Mouse (Mus musculus) thymus, adult 2 months (tissue): ENCODE measurements at regions not wholly inside any gene's neighbourhood (a gene's known extent, or its start where the extent isn't known, plus 50 kb on each side); places are given as distances from the start of the nearest gene placed in this dataset.

ENCODE experiments used
- DNase-seq: peaks from one replicate; pipeline ENCODE4 v3.0.0; 2021
- H3K27ac ChIP-seq: fragments of 200-500 bp; 2 replicates; pipeline ENCODE4 v1.5.1; 2012; ENCODE audit warnings: low read length, control low read depth; ENCODE audit not compliant: control insufficient read depth, insufficient read depth
- H3K27me3 ChIP-seq: fragments of 200-500 bp; 2 replicates; pipeline ENCODE4 v1.6.1; 2012; ENCODE audit warnings: mild to moderate bottlenecking, low read length, moderate library complexity, mixed read lengths; ENCODE audit not compliant: control insufficient read depth, insufficient read depth
- H3K36me3 ChIP-seq: fragments of 200-500 bp; 2 replicates; pipeline ENCODE4 v1.6.1; 2012; ENCODE audit warnings: mild to moderate bottlenecking, low read length, moderate library complexity; ENCODE audit not compliant: control insufficient read depth, insufficient read depth
- H3K4me1 ChIP-seq: fragments of 200-500 bp; replicated peaks from 2 replicates; pipeline ENCODE4 v1.6.1; 2012; ENCODE audit warnings: low read length; ENCODE audit not compliant: control insufficient read depth, insufficient read depth
- H3K4me3 ChIP-seq: fragments of 200-500 bp; 2 replicates; pipeline ENCODE4 v1.5.1; 2012; ENCODE audit warnings: mild to moderate bottlenecking, low read length, control low read depth, moderate library complexity; ENCODE audit not compliant: control insufficient read depth, insufficient read depth
- CTCF ChIP-seq: fragments of 200-500 bp; IDR thresholded peaks from 2 replicates; pipeline ENCODE4 v1.5.1; 2012; ENCODE audit warnings: mild to moderate bottlenecking, control low read depth, low read length, moderate library complexity, borderline replicate concordance; ENCODE audit not compliant: control insufficient read depth, poor library complexity, insufficient read depth; ENCODE audit errors: extremely low read depth
- POLR2A ChIP-seq: fragments of 200-500 bp; IDR thresholded peaks from 2 replicates; pipeline ENCODE4 v1.6.1; 2012; ENCODE audit warnings: mild to moderate bottlenecking, low read length, control low read depth, moderate library complexity; ENCODE audit not compliant: control insufficient read depth, poor library complexity, insufficient read depth; ENCODE audit errors: extremely low read depth
- WGBS: fragments of 180-500 bp; shearing (Covaris S2); methylation state at CpG from one replicate; pipeline ENCODE4 v1.1.7; 2018; 5-methylcytosine and 5-hydroxymethylcytosine counted together

DNA sequence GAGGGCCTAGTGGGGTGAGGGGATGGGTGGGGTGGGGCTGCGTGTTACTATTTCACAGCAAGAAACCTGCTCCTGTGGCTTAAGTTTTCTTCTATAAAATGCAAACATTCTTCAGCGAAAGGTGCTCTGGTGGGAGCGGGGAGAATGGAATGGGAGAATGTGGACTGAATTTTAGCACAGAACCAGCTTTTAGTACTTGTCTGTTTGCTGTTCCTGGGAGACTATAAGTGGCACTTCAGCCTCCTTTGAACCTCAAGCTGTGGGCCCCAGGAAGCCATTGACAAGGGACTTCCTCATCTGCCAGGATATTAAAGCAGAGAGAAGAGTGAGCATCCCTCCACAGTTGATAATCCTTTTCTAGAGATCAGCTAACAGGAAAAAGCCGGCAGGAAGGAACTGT, 580.2 kb downstream of the Zfp706 start:
- no peak for DNase-seq
- Histone ChIP-seq H3K36me3 (no peaks in the 10 kb centered on the region), H3K4me1 (peaks cover 16% of the 10 kb centered on the region), H3K4me3 (no peak overlapping the region), H3K27ac (no peak overlapping the region), H3K27me3 (no peaks in the 10 kb centered on the region)
- TF ChIP-seq CTCF = no peak
- TF ChIP-seq POLR2A = no peak
- 66% methylated on average over 4 of the region's 4 CpGs for WGBS

DNA sequence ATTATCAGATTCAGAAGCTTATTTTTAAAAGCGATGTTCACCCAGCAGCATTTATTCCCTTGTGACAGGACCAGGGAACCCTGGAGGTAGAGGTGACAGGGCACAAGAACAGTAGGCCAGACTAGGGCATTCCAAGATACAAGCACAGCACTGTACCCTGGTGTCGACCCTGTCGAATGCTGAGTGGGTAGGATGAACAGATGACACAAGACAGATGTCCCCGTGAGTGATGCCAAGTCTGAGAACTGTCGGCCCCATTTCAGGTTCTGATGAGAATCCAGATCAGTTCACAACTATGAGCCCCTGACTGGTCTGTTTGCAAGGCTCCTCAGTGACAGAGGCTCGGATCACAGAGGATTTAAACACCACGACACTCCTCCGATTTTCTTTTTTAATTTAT, 581.7 kb downstream of the Zfp706 start:
- Histone ChIP-seq H3K4me3 (no peak overlapping the region), H3K4me1 (peaks cover 16% of the 10 kb centered on the region), H3K27ac (no peak overlapping the region), H3K27me3 (no peaks in the 10 kb centered on the region), H3K36me3 (no peaks in the 10 kb centered on the region)
- TF ChIP-seq CTCF = no peak
- no peak for DNase-seq
- WGBS = 97% methylated on average over 8 of the region's 8 CpGs

DNA sequence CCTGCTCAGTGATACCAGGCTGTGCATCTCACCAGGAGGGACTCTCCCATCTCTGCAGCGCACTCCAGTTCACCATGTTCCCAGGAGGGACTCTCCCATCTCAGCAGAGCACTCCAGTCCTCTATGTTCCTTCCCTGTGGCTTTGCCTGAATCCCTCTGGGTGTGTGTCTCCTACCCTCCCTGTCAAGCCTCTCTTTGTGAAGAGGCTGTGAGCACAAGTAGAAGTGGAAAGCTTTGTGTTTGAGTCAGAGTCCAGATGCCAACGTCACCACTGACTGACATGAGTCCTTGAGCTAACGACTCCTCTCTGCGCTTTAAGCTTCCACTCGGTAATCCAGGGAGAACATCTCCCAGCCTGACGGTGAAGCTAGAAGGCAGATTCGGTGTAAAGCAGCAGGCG, 583.5 kb downstream of the Zfp706 start:
- no peak for DNase-seq
- Histone ChIP-seq H3K4me1 (peaks cover 14% of the 10 kb centered on the region), H3K27ac (no peak overlapping the region), H3K36me3 (no peaks in the 10 kb centered on the region), H3K4me3 (no peak overlapping the region), H3K27me3 (no peaks in the 10 kb centered on the region)
- 97% methylated on average over 8 of the region's 8 CpGs for WGBS
- TF ChIP-seq POLR2A = no peak
- TF ChIP-seq CTCF = no peak

DNA sequence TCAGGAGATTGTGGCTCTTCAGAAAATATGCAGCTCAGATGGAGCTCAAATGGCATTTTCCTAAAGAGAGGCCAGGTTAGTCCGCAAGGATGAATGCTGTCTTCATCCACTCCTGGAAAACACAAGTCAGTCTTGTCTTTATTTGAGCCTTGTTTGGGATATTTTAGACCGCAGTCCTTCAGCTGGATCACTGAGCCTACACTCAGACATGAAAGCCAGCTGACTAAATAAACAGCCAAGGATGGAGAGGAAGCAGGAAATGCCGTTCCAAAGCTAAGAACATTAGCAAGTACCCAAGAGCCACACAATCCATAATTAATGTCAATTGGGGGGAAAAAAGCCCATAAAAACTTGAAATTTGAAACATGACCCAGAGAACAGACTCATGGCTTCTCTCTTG, 584.8 kb downstream of the Zfp706 start:
- no peak overlapping the region for H3K4me3 ChIP-seq
- TF ChIP-seq CTCF (no peak), POLR2A (no peak)
- WGBS = 81% methylated on average over 3 of the region's 3 CpGs
- no peaks in the 10 kb centered on the region for H3K36me3 ChIP-seq
- no peak for DNase-seq
- no peaks in the 10 kb centered on the region for H3K27me3 ChIP-seq
- no peak overlapping the region for H3K27ac ChIP-seq
- peaks cover 11% of the 10 kb centered on the region for H3K4me1 ChIP-seq

DNA sequence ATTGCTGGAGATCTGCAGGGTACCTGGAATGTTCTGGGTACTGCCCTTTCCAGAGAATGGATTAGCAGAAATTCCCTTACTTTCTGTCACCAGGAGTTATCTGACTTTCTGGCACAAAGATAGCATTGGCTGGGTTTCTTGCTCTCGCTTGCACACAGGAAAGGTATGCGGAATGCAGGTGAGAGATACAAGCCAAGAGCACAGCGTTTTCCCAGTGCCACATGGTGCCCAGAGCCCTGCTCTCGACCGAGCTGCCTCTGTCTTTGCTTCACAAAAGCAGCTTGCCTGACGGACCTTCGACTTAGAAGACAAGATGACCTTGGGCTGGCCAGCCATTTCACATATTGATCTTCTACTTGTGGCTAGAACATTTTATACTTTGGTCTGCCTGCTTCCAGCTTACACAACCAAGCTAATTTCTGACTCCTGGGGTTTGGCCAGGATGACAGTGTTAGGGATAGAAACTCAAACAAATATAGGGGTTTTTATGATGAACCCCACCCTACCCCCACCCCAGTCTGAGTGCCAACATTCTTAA, 587.6 kb downstream of the Zfp706 start:
- no peak overlapping the region for H3K27ac ChIP-seq
- no peaks in the 10 kb centered on the region for H3K4me1 ChIP-seq
- H3K36me3 ChIP-seq = no peaks in the 10 kb centered on the region
- no peak for TF ChIP-seq POLR2A
- TF ChIP-seq CTCF = no peak
- H3K4me3 ChIP-seq = no peak overlapping the region
- no peaks in the 10 kb centered on the region for H3K27me3 ChIP-seq
- DNase-seq = no peak
- WGBS = 94% methylated on average over 7 of the region's 7 CpGs

DNA sequence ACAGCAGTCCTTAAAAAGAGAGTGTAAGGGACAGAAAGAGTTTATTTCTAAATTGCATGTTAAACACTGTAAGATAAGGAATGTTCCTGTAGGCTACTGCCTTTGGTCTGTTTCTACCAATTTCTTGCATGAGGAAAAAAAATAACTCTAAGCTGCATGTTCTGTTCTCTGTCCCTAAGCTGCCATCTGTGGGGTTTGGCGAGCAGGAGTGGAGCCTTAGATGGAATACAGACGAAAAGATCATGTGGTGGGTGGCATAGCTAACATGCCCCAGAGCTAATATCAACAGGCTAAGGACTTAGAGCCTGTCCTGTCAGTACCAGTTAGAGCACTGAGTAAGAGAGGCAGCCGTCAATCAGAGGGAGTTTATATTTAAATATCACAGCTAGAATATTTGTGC, 590.1 kb downstream of the Zfp706 start:
- H3K4me1 ChIP-seq = no peaks in the 10 kb centered on the region
- no peak for DNase-seq
- no peaks in the 10 kb centered on the region for H3K36me3 ChIP-seq
- no peak for TF ChIP-seq CTCF
- TF ChIP-seq POLR2A = no peak
- no peaks in the 10 kb centered on the region for H3K27me3 ChIP-seq
- WGBS = 93% methylated on average over 3 of the region's 3 CpGs
- no peak overlapping the region for H3K4me3 ChIP-seq
- H3K27ac ChIP-seq = no peak overlapping the region

DNA sequence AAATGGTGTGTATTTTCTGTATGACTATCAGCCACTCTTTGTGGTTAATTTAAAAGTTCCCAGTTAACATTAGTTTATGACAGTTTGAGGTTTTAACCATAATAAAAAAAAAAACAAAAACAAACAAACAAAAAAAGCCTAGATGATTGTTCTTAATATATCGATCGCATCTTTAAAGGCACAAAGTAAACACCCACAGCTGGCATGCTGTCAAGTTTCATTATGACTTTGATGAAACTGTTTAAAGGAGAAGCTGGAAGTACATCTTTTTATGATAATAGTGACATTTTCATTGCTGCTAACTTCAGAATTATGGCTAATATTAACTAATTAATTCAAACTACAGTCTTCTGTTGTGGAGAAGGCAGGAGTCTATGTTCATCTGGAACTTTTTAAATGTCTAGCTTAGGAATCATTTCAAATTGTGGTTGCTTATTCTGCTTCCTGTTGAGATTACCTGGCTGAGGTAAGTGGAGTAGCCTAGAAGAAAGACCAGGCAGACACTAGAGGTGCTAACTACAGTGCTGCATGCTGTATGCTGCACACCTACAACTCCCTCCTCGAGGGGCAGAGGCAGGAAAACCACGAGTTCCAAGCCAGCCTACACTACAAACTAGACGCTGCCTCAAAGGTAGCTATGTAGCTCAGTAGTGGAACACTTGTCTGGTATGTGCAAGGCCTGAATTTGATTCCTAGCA, 591.9 kb downstream of the Zfp706 start:
- H3K4me3 ChIP-seq = no peak overlapping the region
- H3K27me3 ChIP-seq = no peaks in the 10 kb centered on the region
- TF ChIP-seq POLR2A = no peak
- TF ChIP-seq CTCF = no peak
- no peaks in the 10 kb centered on the region for H3K36me3 ChIP-seq
- WGBS = 55% methylated on average over 5 of the region's 5 CpGs
- no peak for DNase-seq
- H3K4me1 ChIP-seq = no peaks in the 10 kb centered on the region
- no peak overlapping the region for H3K27ac ChIP-seq
